Mouse (Mus musculus) testis, postnatal 10 days (tissue): Measurements from ENCODE around the gene Pex5.

Experiments used
- DNase-seq: peaks from one replicate; pipeline ENCODE4 v3.0.0; 2021; ENCODE audit warnings: low spot score

The Pex5 gene

DNA sequence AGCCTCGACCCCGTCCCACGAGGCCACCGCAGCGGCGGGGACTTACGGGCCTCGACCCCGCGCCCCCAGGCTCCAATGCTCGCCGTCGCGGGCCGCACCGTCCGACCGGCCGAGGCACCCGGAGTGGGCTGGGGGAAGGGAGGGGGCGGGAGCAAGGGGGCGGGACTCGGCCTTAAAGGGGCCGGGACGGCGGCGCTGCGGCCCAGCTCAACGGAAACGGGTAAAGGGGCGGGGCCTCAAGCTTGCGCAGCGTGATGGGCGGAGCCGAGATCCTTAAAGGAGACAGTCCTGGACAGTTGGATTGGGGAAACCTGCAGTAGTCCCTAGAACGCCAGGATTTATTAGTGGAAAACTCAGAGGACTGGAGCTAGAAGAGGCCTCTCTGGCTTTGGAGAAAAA, at the start of gene Pex5:
Pex5 (minus strand) TSS at position 141 of the 399 bp plus-strand sequence.
- peak; percentile 98 for DNase-seq

DNA sequence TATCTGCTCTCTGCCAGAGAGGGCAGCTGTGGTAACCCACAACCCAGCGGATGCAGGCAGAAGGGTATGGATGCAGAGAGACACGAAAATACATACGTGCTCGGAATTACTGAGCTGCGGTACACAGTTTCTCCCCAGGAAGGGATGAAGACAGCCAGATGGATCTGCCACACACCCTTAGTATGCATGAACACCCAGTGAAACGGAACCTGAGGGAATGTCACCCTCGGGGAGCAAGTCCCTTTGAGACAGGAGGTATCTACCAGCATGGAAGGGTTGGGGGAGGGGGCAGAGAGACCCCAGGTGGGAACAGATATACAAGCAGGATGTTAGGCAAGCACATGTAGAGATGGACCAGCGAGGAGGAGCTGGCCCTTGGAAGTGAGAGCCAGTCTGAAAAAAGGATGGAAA, 49.0 kb upstream of the Pex5 start:
- no peak for DNase-seq

- DNase-seq: no peak
These were observed 44.5 kb upstream of the Pex5 start for GRCm38 (mm10) chr6:124459388-124459787.

DNA sequence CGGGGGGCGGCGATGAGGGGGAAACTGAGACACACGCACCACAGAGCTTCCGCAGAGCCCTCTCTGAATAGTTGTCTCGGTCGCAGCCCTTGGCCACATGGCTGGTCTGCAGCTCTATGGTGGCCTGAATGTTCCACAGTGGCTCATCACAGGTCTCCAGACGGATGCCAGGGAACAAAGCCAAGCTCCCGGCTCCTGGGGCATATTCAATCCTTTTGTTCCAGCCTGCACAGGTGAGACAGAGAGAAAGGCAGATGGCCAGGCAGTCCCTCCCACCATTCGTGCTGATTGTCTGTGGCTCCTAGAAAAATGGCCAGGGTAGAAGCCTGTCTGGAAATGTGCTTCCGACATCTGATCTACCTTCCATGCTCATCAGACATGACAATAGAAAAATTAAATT, 43.6 kb upstream of the Pex5 start:
- DNase-seq: no peak

- DNase-seq: no peak
These were observed 43.0 kb upstream of the Pex5 start for GRCm38 (mm10) chr6:124457827-124458226.

DNA sequence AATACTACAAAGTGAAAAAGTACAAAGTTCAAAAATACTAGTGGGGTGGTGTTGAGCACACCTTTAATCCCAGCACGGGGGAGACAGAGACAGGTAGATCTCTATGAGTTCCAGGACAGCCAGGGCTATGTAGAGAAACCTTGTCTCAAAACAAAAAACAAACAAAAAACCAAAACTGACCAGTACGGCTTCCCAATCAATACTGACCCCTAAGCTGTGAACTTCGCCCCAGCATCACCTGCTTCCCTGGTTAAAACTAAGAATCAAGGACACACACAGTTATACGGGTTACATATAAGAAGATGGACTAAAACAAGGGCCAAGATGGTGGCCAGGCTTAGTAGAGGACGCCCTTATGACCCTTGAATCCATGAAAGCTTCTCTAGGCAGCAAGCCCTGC, 41.4 kb upstream of the Pex5 start:
- no peak for DNase-seq

DNA sequence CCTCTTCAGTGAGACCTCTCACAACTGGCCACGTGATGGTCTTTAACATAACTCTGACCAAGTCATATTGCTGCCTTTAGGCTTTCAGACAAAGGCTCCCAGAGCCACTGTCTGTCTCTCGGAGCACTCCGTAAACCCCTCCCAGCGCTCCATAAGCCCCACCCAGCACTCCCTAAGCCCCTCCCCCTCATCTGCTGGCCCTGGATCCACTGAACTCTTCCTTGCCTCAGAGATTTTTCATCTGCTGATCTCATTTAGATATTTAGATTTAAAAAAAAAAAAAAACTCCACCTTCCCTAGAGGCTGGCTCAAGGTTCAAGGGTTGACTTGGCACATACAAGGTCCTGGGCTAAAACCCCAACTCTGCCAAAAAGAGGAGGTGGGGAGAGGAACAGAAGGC, 38.9 kb upstream of the Pex5 start:
- no peak for DNase-seq

- DNase-seq: no peak
These were observed 37.1 kb upstream of the Pex5 start for GRCm38 (mm10) chr6:124451995-124452394.

DNA sequence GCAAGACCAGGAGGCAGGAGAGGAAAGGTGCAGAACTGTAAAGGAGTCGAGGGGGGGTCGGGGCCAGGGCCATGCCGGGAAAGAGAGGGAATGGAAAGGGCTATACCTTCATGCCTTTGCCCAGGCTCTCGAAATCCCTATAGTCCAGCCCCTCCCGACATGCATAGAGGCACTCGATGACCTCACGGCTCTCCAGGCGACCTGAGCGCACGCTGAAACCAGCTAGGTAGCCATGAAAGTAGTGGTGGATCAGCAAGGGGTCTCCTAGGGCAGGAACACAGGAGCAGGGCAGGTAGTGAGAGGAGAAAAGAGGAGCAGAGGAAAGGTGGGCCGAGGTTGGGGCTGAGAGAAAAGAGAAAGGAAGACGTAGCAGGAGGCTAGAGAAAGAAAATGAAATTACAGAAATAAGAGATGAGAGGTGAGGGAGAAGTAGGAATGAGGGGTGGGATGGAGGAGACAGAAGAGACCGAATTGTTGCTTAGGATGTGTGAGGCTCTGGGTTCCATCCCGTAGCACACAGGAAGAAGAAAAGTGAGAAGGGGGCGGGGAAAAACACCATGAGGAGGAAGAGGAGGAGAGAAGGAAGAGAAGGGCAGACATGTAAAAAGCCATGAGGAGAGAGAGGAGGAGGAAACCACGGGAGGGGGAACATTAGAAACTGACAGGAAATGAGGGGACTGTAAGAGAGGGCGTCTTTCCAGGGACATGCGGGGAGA, 35.0 kb upstream of the Pex5 start:
- no peak for DNase-seq

- DNase-seq: no peak
These were observed 34.2 kb upstream of the Pex5 start for GRCm38 (mm10) chr6:124448959-124449667.

DNA sequence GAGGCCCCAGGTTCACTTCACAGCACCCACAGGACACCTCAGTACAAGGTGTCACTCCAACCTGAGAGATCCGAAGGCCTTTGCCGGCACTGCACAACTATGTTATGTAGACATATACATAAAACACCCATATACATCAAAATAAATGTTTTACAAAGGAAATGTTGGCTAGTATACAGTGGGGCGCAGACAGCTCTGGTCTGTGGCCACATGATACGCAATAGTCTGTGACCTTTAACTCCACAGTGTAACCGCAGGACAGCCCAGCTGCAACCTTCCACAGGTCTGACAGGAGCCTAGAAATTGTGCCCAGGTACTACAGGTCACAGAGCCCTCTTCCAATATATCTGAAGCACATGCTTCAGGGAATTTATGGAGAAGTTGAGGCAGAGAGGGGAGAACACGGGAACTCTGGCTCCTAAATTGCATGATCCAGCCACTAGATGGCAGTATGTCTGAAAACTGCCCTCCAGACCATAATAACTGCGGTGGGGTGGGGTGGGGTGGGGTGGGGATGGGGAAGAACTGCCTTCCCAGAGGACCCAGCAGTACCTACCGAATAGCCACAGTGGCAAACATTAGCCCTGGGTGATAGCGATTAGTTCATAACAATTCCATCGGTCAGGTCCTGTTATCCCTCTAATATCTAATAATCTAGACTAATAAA, 33.5 kb upstream of the Pex5 start:
- no peak for DNase-seq

DNA sequence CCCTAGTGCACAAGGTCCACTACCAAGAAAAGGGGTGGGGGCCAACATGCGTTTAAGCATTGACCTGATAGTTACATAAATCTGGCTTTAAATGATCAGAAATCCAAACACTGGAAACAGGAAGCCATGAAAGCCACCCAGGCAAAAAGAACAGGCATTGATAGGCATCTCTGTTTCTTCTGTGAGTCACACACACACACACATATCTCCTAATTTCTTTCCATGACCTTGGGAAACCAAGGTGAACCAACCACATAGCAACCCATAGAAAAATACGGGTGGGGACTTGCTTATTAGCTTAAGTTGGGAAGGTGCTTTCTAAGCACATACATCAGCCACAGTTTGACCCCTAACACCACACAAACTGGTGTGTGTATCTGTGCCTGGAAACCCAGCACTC, 32.5 kb upstream of the Pex5 start:
- DNase-seq: no peak

DNA sequence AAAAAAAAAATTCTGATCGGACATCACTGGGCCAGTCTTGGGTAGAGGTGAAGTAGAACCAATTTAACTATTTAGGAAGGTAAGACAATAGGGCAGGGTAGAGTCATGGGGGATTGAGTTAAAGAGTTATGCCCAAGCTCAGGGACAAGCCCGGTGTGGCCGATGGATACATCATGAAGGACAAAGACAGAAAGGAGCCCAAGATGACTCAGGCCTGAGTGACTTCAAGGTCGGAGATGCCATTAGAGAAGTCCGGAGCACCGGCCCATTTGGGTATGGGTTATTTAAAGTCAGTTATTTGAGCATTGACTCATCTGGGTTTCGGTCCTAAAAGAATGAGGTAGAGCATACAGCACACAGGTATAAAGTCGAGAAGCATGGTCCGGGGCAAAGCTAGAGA, 31.6 kb upstream of the Pex5 start:
- DNase-seq: no peak

- DNase-seq: no peak
These were observed 31.2 kb upstream of the Pex5 start for GRCm38 (mm10) chr6:124446024-124446423.

DNA sequence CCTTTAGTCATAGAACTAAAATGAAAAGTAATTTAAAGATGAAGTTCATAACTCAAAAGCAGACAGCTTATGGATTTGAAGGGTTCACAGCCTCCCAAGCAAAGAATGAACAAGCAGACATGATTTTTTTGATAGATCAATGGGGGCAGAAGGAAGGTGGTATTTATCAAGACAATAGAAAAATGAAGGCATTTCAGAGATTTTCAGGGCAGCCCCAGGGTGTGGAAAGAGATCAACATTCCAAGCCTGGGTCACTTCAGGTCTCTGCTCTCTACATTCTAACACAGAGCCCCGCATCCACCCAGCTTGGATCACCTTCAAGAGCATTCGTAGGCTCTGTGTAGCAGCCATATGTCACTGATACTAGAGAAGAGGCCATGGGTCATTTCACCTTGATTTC, 28.5 kb upstream of the Pex5 start:
- DNase-seq: no peak

- DNase-seq: no peak
These were observed 21.4 kb upstream of the Pex5 start for GRCm38 (mm10) chr6:124436245-124436644.

DNA sequence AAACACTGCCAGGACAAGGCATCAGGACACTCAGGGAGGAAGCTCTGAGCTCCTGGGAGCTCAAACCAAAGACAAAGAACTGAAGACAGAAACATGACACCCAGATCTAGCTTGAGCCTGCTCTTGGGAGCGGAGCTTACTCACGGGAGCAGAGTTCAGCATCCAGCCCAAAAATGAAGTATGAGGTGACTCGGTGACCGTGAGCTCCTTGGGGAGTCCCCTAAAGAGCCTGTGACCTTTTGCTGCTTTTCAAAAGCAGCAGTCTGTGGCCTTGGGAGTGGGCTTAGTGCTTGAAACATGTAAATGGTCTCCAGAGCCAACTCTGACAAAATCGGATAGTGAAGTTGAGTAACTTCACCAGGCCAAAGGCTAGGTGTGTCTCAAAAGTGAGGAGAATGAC, 20.3 kb upstream of the Pex5 start:
- DNase-seq: no peak

- DNase-seq: no peak
These were observed 18.9 kb upstream of the Pex5 start for GRCm38 (mm10) chr6:124433688-124434324.

DNA sequence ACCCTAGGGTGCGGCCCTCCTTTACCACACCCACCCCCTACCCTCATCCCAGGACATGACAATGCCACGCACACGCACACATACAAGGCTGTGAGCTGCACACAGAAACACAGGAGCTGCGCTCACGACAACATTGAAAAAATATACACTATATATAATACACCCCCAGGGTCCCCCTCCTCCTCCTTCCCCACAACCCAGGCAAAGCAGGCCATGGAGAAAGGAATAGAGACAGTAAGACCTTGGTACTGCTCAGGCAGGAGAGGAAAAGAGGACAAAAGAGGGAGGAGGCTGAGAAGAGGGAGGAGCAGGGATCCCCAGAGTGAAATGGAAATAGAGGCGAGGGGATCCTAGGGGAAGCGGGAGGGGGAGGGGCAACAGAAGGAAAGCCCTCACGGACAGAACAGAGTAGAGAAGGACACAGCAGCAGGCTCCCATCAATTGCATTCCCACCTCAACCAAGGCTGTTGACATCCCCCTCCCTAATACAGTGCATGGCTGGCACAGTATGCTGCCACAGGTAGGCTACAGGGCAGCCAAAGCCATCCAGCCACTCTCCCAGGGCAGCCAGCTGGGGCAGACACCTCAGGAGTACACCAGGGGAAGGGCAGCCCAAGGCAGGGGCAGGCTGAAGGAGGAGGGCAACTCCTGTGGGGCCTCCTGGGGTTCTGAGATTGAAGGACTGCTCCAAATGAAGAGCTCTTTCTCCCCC, 16.1 kb upstream of the Pex5 start:
- DNase-seq: no peak

GRCm38 (mm10) chr6:124430379-124430778, 15.5 kb upstream of the Pex5 start:
- DNase-seq: no peak

- no peak for DNase-seq
These were observed 13.1 kb upstream of the Pex5 start for GRCm38 (mm10) chr6:124427791-124428576.
